Mouse (Mus musculus): ENCODE measurements at regions not wholly inside any gene's neighbourhood (a gene's known extent, or its start where the extent isn't known, plus 50 kb on each side); places are given as distances from the start of the nearest gene placed in this dataset.

- no peak for ATAC-seq (replicated peaks; ENCODE audit: low read depth, poor library complexity, severe bottlenecking)
These were observed 146.3 kb upstream of the Tbx3 start for GRCm38 (mm10) chr5:119524171-119524570.

GRCm38 (mm10) chr5:119525960-119526359, 144.5 kb upstream of the Tbx3 start:
- ATAC-seq (replicated peaks; ENCODE audit: low read depth, poor library complexity, severe bottlenecking): no peak

DNA sequence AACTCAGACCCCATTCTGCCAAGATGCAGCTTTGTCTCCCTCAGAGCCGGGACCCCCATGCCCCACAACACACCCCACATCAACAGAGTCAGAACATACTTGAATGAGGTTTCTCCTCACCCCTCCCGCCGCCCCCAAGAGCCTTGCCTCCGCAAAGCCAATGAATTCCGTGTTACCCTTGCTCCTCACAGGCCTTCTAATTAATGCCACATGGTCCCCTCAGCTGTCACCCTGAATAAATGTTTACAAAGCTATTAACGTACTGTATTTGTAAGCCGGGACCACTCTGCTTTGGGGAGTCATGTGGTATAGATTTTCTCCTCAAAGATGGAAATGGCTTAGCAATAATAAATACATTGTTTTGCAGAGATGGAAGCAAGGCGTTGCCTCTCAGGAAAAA, 140.5 kb upstream of the Tbx3 start:
- ATAC-seq (replicated peaks; ENCODE audit: low read depth, poor library complexity, severe bottlenecking): no peak

DNA sequence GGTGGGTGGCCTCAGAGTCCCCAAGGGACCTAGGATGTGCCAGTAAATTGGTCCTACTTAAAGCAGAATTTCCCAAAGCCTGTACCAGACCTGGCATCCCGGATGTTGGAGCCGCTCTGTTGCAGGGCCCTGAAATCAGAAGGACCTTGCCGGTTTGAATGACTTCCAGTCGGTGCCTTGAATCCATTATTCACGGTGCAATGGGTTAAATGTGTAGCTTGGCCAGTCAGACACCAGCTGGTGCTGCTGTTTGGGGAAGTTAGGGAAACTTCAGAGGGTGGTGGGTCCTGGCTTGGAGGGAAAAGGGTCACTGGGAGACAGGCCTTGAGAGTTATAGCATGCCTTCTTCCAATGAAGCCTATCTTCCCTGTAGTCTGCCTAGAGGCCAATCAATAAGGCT, 135.5 kb upstream of the Tbx3 start:
- no peak for ATAC-seq (replicated peaks; ENCODE audit: low read depth, poor library complexity, severe bottlenecking)

DNA sequence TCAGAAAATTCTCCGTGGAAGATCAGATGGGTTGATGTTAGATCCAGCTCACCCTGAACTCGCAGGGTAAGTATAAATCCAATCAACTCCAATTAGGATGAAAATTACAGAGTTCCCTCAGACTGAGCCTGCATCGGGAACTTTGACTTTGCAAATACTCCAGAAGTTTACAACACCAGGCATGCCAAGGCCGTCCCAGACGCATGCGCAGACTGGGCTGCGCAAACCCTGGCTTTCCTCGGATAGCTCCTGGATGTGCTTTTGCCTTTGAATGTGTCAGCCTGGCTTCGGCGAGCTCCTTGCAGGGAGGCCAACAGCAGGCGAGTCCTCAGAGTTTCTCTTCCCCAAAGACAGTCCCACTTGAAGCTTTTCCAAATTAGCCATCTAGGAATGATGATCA, 127.6 kb upstream of the Tbx3 start:
- no peak for ATAC-seq (replicated peaks; ENCODE audit: low read depth, poor library complexity, severe bottlenecking)

GRCm38 (mm10) chr5:119543716-119544115, 126.8 kb upstream of the Tbx3 start:
- ATAC-seq (replicated peaks; ENCODE audit: low read depth, poor library complexity, severe bottlenecking): no peak

GRCm38 (mm10) chr5:119544681-119545080, 125.8 kb upstream of the Tbx3 start:
- ATAC-seq (replicated peaks; ENCODE audit: low read depth, poor library complexity, severe bottlenecking): no peak

DNA sequence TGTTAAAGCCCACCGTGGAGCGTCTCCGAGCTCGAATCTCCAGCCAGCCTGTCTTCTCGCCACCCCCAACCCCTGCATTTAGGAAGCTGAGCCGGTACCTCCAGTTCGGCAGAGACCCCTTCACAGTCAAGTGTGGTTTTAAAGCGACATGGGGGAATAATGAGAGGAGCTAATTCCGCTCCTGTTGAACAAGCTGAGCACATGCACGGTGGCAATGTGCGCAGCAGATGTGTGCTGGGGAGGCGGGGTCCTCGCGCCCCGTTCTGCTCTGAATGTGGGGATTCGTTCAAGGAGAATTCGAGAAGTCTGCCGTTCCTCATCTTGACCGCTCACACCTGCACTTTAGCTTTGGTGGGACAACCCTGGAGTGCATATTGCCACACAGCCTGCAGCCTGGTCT, 123.4 kb upstream of the Tbx3 start:
- ATAC-seq (replicated peaks; ENCODE audit: low read depth, poor library complexity, severe bottlenecking): no peak

GRCm38 (mm10) chr5:119550916-119551315, 119.6 kb upstream of the Tbx3 start:
- ATAC-seq (replicated peaks; ENCODE audit: low read depth, poor library complexity, severe bottlenecking): no peak

DNA sequence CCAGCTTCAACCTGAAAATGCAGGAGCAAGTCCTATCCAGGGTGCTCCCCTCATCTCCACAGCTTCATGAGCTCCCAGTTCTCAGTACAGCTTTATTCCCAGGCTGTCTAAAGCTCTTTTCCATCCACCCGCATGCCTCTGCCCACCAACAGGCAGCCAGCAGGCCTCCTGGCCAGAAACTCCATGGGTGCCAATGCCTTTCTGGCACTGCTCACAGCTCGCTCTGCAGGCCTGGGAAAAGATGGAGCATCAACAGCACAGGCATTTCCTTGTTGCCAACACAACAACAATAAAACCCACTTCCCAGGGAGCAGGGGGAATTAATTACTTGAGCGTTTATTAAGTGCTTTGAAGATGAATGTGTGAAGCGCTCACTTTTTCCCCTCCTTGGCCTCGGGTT, 117.0 kb upstream of the Tbx3 start:
- ATAC-seq (replicated peaks; ENCODE audit: low read depth, poor library complexity, severe bottlenecking): no peak

GRCm38 (mm10) chr5:119557071-119557470, 113.4 kb upstream of the Tbx3 start:
- no peak for ATAC-seq (replicated peaks; ENCODE audit: low read depth, poor library complexity, severe bottlenecking)

DNA sequence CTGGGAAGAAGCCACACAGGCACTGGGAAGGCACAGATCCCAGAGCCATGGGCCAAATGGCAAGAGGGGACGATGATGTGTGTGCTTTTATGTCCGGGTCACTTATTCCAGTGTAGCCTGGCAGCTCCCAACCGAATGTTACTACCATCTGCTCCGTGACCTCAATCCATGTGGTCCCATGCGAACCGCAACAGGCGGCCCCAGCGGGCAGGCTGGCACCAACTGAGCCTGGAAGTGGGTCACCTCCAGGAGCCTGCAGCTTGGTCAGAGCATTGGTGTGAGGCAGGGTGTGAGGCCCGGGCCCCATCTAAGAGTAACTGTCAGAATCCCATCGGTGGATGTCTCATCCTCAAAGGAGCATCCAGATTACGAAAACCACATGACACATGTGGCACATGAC, 110.8 kb upstream of the Tbx3 start:
- no peak for ATAC-seq (replicated peaks; ENCODE audit: low read depth, poor library complexity, severe bottlenecking)

DNA sequence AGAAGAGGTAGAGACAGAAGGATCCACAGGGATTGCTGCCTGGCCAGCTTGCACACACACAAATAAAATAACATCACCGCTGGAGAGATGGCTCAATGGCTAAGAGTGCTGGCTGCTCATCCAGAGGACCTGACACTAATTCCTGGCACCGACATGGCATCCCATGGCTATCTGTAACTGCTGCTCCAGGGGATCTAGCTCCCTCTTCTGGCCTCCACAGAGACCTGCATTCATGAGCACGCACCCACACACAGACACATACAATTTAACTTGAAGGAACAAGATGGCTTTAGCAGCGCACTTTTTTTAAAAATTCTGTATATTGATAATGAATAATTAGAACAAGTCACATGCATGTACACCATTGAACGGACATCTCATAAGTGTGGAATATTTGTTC, 110.1 kb upstream of the Tbx3 start:
- no peak for ATAC-seq (replicated peaks; ENCODE audit: low read depth, poor library complexity, severe bottlenecking)

- ATAC-seq (replicated peaks; ENCODE audit: low read depth, poor library complexity, severe bottlenecking): no peak
These were observed 108.9 kb upstream of the Tbx3 start for GRCm38 (mm10) chr5:119561531-119561930.

- ATAC-seq (replicated peaks; ENCODE audit: low read depth, poor library complexity, severe bottlenecking): no peak
These were observed 106.7 kb upstream of the Tbx3 start for GRCm38 (mm10) chr5:119563510-119564351.

GRCm38 (mm10) chr5:119567639-119568038, 102.8 kb upstream of the Tbx3 start:
- no peak for ATAC-seq (replicated peaks; ENCODE audit: low read depth, poor library complexity, severe bottlenecking)

- no peak for ATAC-seq (replicated peaks; ENCODE audit: low read depth, poor library complexity, severe bottlenecking)
These were observed 100.4 kb upstream of the Tbx3 start for GRCm38 (mm10) chr5:119570054-119570453.

DNA sequence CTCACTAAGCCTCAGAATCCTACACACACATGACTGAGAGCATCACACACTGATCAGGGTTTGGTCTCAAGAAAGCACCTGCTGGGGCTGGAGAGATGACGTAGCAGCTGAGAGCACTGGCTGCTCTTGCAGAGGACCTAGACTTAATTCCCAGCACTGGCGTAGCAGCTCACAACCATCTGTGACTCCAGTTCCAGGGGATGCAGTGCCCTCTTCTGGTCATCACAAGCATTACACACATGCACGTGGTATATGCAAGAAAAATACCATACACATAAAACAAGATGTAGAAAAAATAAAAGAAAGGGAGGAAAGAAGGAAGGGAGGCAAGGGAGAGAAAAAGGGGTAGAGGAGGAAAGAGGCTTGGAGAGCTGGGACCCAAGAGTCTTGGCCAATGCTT, 98.8 kb upstream of the Tbx3 start:
- ATAC-seq (replicated peaks; ENCODE audit: low read depth, poor library complexity, severe bottlenecking): no peak

DNA sequence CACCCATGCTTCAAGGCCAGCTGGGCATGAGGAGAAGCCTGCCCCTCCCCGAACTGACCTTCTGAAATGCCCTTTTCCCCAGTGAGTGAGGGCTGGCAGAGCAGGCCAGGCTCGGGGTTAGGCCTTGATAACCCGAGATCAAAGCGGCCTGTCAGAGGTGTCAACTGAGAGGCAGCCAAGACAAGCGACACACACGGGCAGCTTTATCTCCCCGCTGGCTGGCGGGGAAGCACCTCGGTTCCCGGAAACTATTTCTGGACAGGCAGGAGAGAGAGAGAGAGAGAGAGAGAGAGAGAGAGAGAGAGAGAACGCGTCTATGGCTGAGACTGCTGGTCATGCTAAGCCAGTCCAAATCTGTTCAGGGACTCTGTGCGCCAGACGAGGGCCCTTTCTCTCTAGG, 95.3 kb upstream of the Tbx3 start:
- no peak for ATAC-seq (replicated peaks; ENCODE audit: low read depth, poor library complexity, severe bottlenecking)

- no peak for ATAC-seq (replicated peaks; ENCODE audit: low read depth, poor library complexity, severe bottlenecking)
These were observed 91.2 kb upstream of the Tbx3 start for GRCm38 (mm10) chr5:119579288-119579687.

- no peak for ATAC-seq (replicated peaks; ENCODE audit: low read depth, poor library complexity, severe bottlenecking)
These were observed 90.7 kb upstream of the Tbx3 start for GRCm38 (mm10) chr5:119579806-119580205.

GRCm38 (mm10) chr5:119580395-119580794, 90.1 kb upstream of the Tbx3 start:
- ATAC-seq (replicated peaks; ENCODE audit: low read depth, poor library complexity, severe bottlenecking): no peak

Data from common myeloid progenitor, adult 5-6 weeks (primary cell).